9 mouse cellular contexts compared by ENCODE assay signal in genomic region chr1:59914799-59915198, GRCm38 (mm10). TPM values are rescaled to one million over a fixed set of nuclear protein-coding genes. Genes with fewer than 3 reads are reported as not detected.
DNase-seq lines count a peak whose midpoint lies in the region; ATAC-seq lines count a peak whose summit lies in the region.
"Had no signal": no experiment of that assay in that cellular context is flagged by ENCODE, and none has a peak within 500 bp of the region (broad histone marks: within the 10 kb centered on the region; RNA-seq: fewer than 3 reads in every experiment).

No protein-coding gene starts in this region.

- no peaks in the 10 kb centered on the region for H3K36me3 ChIP-seq in heart, embryonic 10.5 days
- H3K36me3 ChIP-seq in forebrain, embryonic 14.5 days (ENCODE audit: control insufficient read depth, insufficient read depth, low read length), result no peaks in the 10 kb centered on the region
- H3K36me3 ChIP-seq in liver, embryonic 15.5 days (replicated peaks), result no peaks in the 10 kb centered on the region

- peaks cover 26% of the 10 kb centered on the region for H3K4me1 ChIP-seq in heart, embryonic 10.5 days
- H3K4me1 ChIP-seq in forebrain, embryonic 14.5 days (ENCODE audit: control insufficient read depth, insufficient read depth, low read length), result peaks cover 18% of the 10 kb centered on the region
- H3K4me1 ChIP-seq in liver, embryonic 15.5 days (replicated peaks), result peaks cover 49% of the 10 kb centered on the region

- H3K9me3 ChIP-seq in heart, embryonic 10.5 days, result no peaks in the 10 kb centered on the region
- H3K9me3 ChIP-seq in forebrain, embryonic 14.5 days (replicated peaks; ENCODE audit: control insufficient read depth, low read length), result no peaks in the 10 kb centered on the region
- no peaks in the 10 kb centered on the region for H3K9me3 ChIP-seq in liver, embryonic 15.5 days (replicated peaks)

- no peak for DNase-seq in heart, embryonic 10.5 days (ENCODE audit: low spot score)
- no peak for DNase-seq in heart, adult 8-10 months (ENCODE audit: low spot score)
- DNase-seq in CD4-positive helper T cell, adult 2 months (ENCODE audit: low read depth, low spot score), result peak; percentile 67
- DNase-seq in forebrain, embryonic 14.5 days (ENCODE audit: low spot score), result no peak
- no peak for DNase-seq in cerebellum, adult 9-11 months
- no peak for DNase-seq in gastrocnemius, postnatal 10 days
- DNase-seq: layer of hippocampus, adult 9-11 months had no signal

- WGBS in heart, embryonic 10.5 days, result 58% methylated on average over 3 of the region's 3 CpGs
- WGBS in forebrain, embryonic 14.5 days, result 56% methylated on average over 3 of the region's 3 CpGs
- 20% methylated on average over 3 of the region's 3 CpGs for WGBS in liver, embryonic 15.5 days (ENCODE audit: insufficient replicate concordance)

- H3K9ac ChIP-seq in forebrain, embryonic 14.5 days (ENCODE audit: low read length), result peak overlapping the region; percentile 94
- H3K9ac ChIP-seq in liver, embryonic 15.5 days, result no peak overlapping the region

- no peak overlapping the region for H3K27ac ChIP-seq in heart, embryonic 10.5 days
- H3K27ac ChIP-seq in forebrain, embryonic 14.5 days (ENCODE audit: low read depth, low read length), result no peak overlapping the region
- H3K27ac ChIP-seq in liver, embryonic 15.5 days (replicated peaks), result peak overlapping the region; percentile 88; the same call in 1 of the 2 replicates

- peak overlapping the region; percentile 66 for H3K4me2 ChIP-seq in forebrain, embryonic 14.5 days (ENCODE audit: low read length)
- H3K4me2 ChIP-seq in liver, embryonic 15.5 days, result peak overlapping the region; percentile 99

- H3K4me3 ChIP-seq in heart, embryonic 10.5 days, result peak overlapping the region; percentile 99
- peak overlapping the region; percentile 97; the same call in 1 of the 2 replicates for H3K4me3 ChIP-seq in forebrain, embryonic 14.5 days (ENCODE audit: low read depth, low read length)
- H3K4me3 ChIP-seq in liver, embryonic 15.5 days (replicated peaks), result peak overlapping the region; percentile 92

- no peak for ATAC-seq in forebrain, embryonic 14.5 days
- ATAC-seq in liver, embryonic 15.5 days (ENCODE audit: insufficient read depth), result no peak
- no peak for ATAC-seq in erythroid progenitor cell, adult 5-6 weeks (replicated peaks; ENCODE audit: low FRiP score, poor library complexity, severe bottlenecking)

- no peaks in the 10 kb centered on the region for H3K27me3 ChIP-seq in heart, embryonic 10.5 days (ENCODE audit: insufficient read depth, poor library complexity, severe bottlenecking)
- H3K27me3 ChIP-seq in forebrain, embryonic 14.5 days (replicated peaks; ENCODE audit: control insufficient read depth, insufficient read depth, low read length), result no peaks in the 10 kb centered on the region
- H3K27me3 ChIP-seq in liver, embryonic 15.5 days, result no peaks in the 10 kb centered on the region

RNA-seq across cellular contexts. Expression of gene Fam117b, which starts 2.0 kb away (rescaled TPM):
- polyA plus RNA-seq in heart, embryonic 10.5 days (2016; fragmentation: Nextera tagmentation; extraction: Ambion mirVana), result 4.6 and 6.7 TPM in 2 replicates
- total RNA-seq in heart, adult 8-10 months (2022), result 10 to 100 TPM; 12.8 to 16.0 (median 15.8) TPM
- polyA plus RNA-seq in forebrain, embryonic 14.5 days (2014; fragmentation: Nextera tagmentation; extraction: Ambion mirVana), result 24.2 and 28.4 TPM in 2 replicates
- polyA plus RNA-seq in liver, embryonic 15.5 days (2015; fragmentation: Nextera tagmentation; extraction: Ambion mirVana), result 1.9 and 2.0 TPM in 2 replicates
- 1 to 10 TPM; 7.9 to 8.8 TPM for total RNA-seq in gastrocnemius, postnatal 10 days (2021)
- 5.9 and 6.8 TPM in 2 replicates for total RNA-seq in erythroid progenitor cell, adult 5-6 weeks (2015; ENCODE audit: low replicate concordance)
- 3.4 and 5.9 TPM in 2 replicates for total RNA-seq in erythroid progenitor cell, adult 5-6 weeks (2017; ENCODE audit: low replicate concordance)
